Mouse (Mus musculus): ENCODE results near the gene Hoxa2. TPM values are rescaled to one million over a fixed set of nuclear protein-coding genes. Genes with fewer than 3 reads are reported as not detected.

Gene Hoxa2
- total and polyA plus RNA-seq, 3 experiments: 0.11 to 0.84 (median 0.21) TPM

DNA sequence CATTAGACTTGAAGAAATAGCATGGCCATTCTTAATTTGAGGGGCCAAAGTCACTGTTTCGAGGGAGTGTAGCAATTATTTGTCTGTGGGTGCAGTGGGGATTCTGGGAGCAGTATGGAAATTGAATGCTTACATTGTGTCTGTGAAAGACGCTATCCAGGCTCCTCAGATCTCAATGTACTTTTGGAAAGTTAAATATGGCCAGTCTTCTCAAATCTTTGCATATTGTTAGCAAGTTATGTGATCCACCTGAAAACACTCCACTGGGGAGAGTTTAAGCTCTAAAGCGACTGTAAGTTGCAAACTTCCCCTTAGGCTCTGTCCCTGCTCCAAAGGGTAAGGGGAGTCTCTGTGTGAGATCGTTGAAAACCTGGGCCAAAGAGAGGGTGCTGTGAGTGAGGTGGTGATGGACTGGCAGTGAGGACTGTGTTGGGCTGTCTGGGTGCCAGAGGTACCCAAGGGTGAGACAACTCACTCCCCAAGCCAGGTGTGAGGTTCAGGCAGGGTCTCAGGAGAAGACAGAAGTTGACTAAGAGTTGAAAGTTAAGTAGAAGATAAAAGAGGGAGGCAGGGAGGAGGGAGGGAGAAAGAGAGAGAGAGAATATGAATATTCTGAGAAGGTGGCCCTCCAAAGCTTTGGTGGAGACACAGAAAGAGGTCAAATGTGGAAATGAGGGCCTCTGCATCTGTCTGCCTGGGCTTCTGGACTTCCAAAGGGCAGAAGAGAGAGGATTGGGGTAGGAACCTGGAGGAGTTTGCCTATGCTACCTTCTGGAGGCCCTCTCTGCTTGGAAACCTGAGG is 42.5 kb upstream of the Hoxa2 start:
- no peak for DNase-seq
- Histone ChIP-seq H3K27me3 (ENCODE audit: control insufficient read depth, insufficient read depth, low read length) (peaks cover 44% of the 10 kb centered on the region), H3K27ac (no peak overlapping the region), H3K36me3 (ENCODE audit: control insufficient read depth, insufficient read depth, low read length) (no peaks in the 10 kb centered on the region), H3K4me1 (ENCODE audit: control insufficient read depth, insufficient read depth, low read length) (no peaks in the 10 kb centered on the region), H3K4me3 (no peak overlapping the region), H3K79me2 (replicated peaks; ENCODE audit: control insufficient read depth, insufficient read depth, low read length) (no peaks in the 10 kb centered on the region), H3K9ac (ENCODE audit: low read depth, low read length) (no peak overlapping the region)
- 13% methylated on average over 4 of the region's 4 CpGs for WGBS
- TF ChIP-seq POLR2A (IDR thresholded peaks at IDR 0.05; ENCODE audit: insufficient read depth, low read depth, low read length): no peak
- TF ChIP-seq EP300 (IDR thresholded peaks at IDR 0.05; ENCODE audit: insufficient read depth, low read depth, low read length): no peak
- TF ChIP-seq CTCF (IDR thresholded peaks at IDR 0.05): no peak
- intact Hi-C loops (cut with DNase I): no loop called here

DNA sequence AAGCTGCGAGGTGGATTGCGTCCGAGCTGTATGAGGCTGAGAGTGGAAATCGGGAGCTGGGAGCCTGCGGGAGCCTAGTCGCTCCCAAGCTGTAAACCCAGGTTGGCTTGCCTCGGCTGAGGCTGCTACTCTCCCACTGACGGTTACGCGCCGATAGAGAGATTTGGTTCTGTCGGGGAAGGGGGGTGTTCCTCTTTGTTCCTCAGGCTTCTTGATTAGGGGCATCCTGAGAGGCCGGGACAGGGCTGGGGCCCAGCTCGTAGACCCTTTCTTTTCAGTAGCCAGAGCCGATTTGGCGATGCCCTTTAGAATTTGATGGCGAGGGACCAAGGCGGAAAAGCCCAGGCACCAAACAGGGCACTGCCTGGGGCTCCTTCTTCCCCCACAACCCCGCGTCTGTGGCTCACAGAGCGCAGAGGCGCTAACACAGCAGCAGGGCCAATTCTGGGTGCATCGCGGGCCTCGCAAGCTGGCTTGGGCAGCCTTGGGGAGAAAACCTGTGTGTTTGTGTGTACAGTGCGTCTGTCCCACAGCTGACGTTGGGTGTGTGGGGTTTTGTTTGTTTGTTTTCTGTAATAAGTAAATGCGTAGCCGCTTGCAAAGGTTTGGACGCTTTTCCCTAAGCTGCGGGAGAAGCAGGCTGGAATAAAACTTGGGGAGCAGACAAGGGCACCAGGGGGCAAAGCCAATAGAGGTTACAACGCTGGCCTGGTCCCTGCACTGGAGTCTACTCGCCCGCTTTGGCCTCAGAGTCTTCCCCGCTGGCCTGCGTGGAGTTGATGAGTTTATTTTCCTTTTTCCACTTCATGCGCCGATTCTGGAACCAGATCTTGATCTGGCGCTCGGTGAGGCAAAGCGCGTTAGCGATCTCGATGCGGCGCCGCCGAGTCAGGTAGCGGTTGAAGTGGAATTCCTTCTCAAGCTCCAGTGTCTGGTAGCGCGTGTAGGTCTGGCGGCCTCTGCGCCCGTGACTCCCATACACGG is 41.3 kb upstream of the Hoxa2 start:
- WGBS: 15% methylated on average over 55 of the region's 55 CpGs
- intact Hi-C loops (cut with DNase I): no loop called here
- H3K79me2 ChIP-seq (replicated peaks; ENCODE audit: control insufficient read depth, insufficient read depth, low read length): no peaks in the 10 kb centered on the region
- H3K4me1 ChIP-seq (ENCODE audit: control insufficient read depth, insufficient read depth, low read length): no peaks in the 10 kb centered on the region
- peaks cover 42% of the 10 kb centered on the region for H3K27me3 ChIP-seq (ENCODE audit: control insufficient read depth, insufficient read depth, low read length)
- no peak overlapping the region for H3K4me3 ChIP-seq
- H3K9ac ChIP-seq (ENCODE audit: low read depth, low read length): no peak overlapping the region
- TF ChIP-seq POLR2A (IDR thresholded peaks at IDR 0.05; ENCODE audit: insufficient read depth, low read depth, low read length) (no peak), EP300 (IDR thresholded peaks at IDR 0.05; ENCODE audit: insufficient read depth, low read depth, low read length) (no peak), CTCF (IDR thresholded peaks at IDR 0.05) (no peak)
- no peak overlapping the region for H3K27ac ChIP-seq
- no peaks in the 10 kb centered on the region for H3K36me3 ChIP-seq (ENCODE audit: control insufficient read depth, insufficient read depth, low read length)
- no peak for DNase-seq

DNA sequence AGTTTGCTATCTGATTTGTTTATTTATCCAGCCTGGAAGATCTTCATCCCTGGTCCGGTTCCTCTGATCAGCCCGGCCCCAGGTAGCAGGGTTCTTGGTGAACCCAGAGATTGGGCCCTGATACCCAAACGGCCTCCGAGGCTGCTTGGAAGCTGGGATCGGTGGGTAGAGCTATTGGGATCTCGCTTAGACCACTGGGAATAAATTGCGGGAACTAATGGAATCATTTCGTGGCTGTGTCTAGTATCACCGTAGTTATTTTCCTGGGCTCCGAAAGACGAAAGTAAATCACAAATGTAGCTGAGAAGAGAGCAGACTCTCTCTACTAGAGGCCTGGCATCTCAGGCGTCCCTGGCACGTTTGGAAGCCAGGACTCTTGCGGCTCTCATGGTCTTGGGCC is 40.6 kb upstream of the Hoxa2 start:
- no peak overlapping the region for H3K27ac ChIP-seq
- H3K36me3 ChIP-seq (ENCODE audit: control insufficient read depth, insufficient read depth, low read length): no peaks in the 10 kb centered on the region
- H3K27me3 ChIP-seq (ENCODE audit: control insufficient read depth, insufficient read depth, low read length): peaks cover 44% of the 10 kb centered on the region
- WGBS: 18% methylated on average over 14 of the region's 14 CpGs
- H3K79me2 ChIP-seq (replicated peaks; ENCODE audit: control insufficient read depth, insufficient read depth, low read length): no peaks in the 10 kb centered on the region
- H3K4me3 ChIP-seq: no peak overlapping the region
- no peak for TF ChIP-seq EP300 (IDR thresholded peaks at IDR 0.05; ENCODE audit: insufficient read depth, low read depth, low read length)
- no peak for TF ChIP-seq POLR2A (IDR thresholded peaks at IDR 0.05; ENCODE audit: insufficient read depth, low read depth, low read length)
- TF ChIP-seq CTCF (IDR thresholded peaks at IDR 0.05): no peak
- H3K9ac ChIP-seq (ENCODE audit: low read depth, low read length): no peak overlapping the region
- intact Hi-C loops (cut with DNase I): no loop called here
- DNase-seq: no peak
- no peaks in the 10 kb centered on the region for H3K4me1 ChIP-seq (ENCODE audit: control insufficient read depth, insufficient read depth, low read length)

DNA sequence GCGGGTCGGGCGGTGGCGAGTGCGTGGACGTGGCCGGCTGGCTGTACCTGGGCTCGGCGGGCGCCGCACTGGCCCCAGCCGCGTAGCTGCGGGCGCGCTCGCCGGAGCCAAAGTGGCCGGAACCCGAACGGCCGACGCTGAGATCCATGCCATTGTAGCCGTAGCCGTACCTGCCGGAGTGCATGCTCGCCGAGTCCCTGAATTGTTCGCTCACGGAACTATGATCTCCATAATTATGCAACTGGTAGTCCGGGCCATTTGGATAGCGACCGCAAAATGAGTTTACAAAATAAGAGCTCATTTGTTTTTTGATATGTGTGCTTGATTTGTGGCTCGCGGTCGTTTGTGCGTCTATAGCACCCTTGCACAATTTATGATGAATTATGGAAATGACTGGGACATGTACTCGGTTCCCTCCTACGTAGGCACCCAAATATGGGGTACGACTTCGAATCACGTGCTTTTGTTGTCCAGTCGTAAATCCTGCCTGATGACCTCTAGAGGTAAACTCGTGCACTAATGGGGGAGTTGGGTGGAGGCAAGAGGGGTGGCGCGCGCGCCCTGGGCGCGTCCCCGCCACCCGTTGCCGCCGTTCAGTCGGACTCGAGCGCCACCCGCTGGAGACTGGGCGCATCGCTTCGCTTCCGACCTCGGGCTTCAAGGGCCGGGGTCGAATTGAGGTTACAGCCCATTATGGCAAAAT is 39.6 kb upstream of the Hoxa2 start, which contains the start of gene Hoxa5:
Hoxa5 (minus strand) TSS at position 538 of the 703 bp plus-strand sequence.
- Histone ChIP-seq H3K27me3 (ENCODE audit: control insufficient read depth, insufficient read depth, low read length) (peaks cover 40% of the 10 kb centered on the region), H3K9ac (ENCODE audit: low read depth, low read length) (peak within 1 kb of the TSS; percentile 63), H3K36me3 (ENCODE audit: control insufficient read depth, insufficient read depth, low read length) (no peaks in the 10 kb centered on the region), H3K27ac (peak within 1 kb of the TSS; percentile 56), H3K4me1 (ENCODE audit: control insufficient read depth, insufficient read depth, low read length) (no peaks in the 10 kb centered on the region), H3K79me2 (replicated peaks; ENCODE audit: control insufficient read depth, insufficient read depth, low read length) (no peaks in the 10 kb centered on the region), H3K4me3 (peak within 1 kb of the TSS; percentile 53)
- 6% methylated on average over 65 of the region's 65 CpGs for WGBS
- no peak for TF ChIP-seq EP300 (IDR thresholded peaks at IDR 0.05; ENCODE audit: insufficient read depth, low read depth, low read length)
- TF ChIP-seq CTCF (IDR thresholded peaks at IDR 0.05): peak; percentile 80
- TF ChIP-seq POLR2A (IDR thresholded peaks at IDR 0.05; ENCODE audit: insufficient read depth, low read depth, low read length): peak; percentile 50; the same call in 1 of the 2 replicates
- intact Hi-C loops (cut with DNase I): no loop called here
- DNase-seq: peak; percentile 63 to 73

DNA sequence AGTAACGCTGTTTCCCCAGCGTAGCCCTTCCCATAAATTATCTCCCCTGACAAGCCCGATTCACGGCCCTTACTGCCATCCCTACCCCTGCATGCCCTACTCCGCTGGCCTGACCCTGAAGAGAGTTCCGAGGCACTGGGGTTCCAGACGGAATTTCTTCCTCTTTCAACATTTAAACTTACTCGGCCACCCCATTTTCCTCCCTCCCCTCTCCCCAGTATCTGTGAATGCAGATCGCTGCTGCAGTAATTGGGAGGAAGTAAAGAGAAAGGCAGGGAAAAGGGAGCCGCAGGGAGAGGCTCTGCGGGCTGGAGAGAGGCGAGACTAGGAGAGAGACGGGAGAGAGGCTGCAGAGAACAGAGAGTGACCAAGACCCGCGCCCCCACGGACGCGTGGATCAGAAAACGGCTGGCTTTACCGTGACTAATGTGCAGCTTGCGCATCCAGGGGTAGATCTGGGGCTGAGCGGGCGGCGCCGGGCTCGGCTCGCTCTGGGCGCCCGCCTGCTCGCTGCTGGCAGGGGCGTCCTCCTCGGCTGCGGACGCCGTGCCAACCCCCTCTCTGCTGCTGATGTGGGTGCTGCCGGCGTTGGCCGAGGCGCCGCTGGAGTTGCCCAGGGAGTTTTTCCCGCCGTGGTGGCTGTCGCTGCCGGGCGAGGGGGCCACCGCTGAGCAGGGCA is 38.9 kb upstream of the Hoxa2 start:
- no peaks in the 10 kb centered on the region for H3K4me1 ChIP-seq (ENCODE audit: control insufficient read depth, insufficient read depth, low read length)
- no peaks in the 10 kb centered on the region for H3K79me2 ChIP-seq (replicated peaks; ENCODE audit: control insufficient read depth, insufficient read depth, low read length)
- peak overlapping the region; percentile 53 for H3K4me3 ChIP-seq
- peak; percentile 19 to 46 for DNase-seq
- intact Hi-C loops (cut with DNase I): no loop called here
- 7% methylated on average over 46 of the region's 46 CpGs for WGBS
- H3K36me3 ChIP-seq (ENCODE audit: control insufficient read depth, insufficient read depth, low read length): no peaks in the 10 kb centered on the region
- H3K27me3 ChIP-seq (ENCODE audit: control insufficient read depth, insufficient read depth, low read length): peaks cover 35% of the 10 kb centered on the region
- peak overlapping the region; percentile 63 for H3K9ac ChIP-seq (ENCODE audit: low read depth, low read length)
- peak overlapping the region; percentile 56 for H3K27ac ChIP-seq
- TF ChIP-seq POLR2A (IDR thresholded peaks at IDR 0.05; ENCODE audit: insufficient read depth, low read depth, low read length) (no peak), CTCF (IDR thresholded peaks at IDR 0.05) (no peak), EP300 (IDR thresholded peaks at IDR 0.05; ENCODE audit: insufficient read depth, low read depth, low read length) (no peak)

All from heart, adult 2 months (tissue).